Mouse (Mus musculus): ENCODE data around the gene AC109138.7. TPM values are rescaled to one million over a fixed set of nuclear protein-coding genes. Genes with fewer than 3 reads are reported as not detected.
A peak's percentile ranks its signal among the peaks of the same experiment; 100 is the strongest.

The AC109138.7 gene
- polyA plus RNA-seq, 1 experiment from 2014 or later = not detected

DNA sequence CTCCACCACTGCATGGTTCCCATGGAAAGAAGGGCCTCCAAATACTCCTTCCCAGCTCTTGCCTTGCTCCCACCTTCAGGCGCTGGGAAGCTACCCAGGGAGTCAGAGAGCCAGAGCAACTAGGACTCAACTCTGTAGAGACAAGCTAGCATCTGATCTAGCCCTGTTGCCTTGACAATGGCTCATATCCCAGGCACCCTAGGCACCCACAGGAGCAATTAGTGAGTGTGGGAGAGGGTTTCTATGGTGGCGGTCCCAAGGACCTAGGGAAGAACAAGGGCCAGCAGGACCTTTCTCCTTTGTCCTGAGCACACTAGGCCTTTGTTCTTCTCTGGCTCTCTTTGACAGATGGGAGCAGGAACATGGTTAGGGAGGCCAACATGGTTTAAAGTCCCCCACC, 30.5 kb upstream of the AC109138.7 start:
- 0 out of 2 replicates have a peak overlapping the region, but pooled peaks have one; percentile 4 for H3K27ac ChIP-seq
- WGBS = 82% methylated on average over 2 of the region's 2 CpGs
- no peaks in the 10 kb centered on the region for H3K9me3 ChIP-seq
- H3K4me1 ChIP-seq = peaks cover 30% of the 10 kb centered on the region
- DNase-seq (ENCODE audit: extremely low spot score, low spot score) = no peak
- no peaks in the 10 kb centered on the region for H3K36me3 ChIP-seq (replicated peaks)
- H3K27me3 ChIP-seq (ENCODE audit: poor library complexity, severe bottlenecking) = no peaks in the 10 kb centered on the region
- no peak overlapping the region for H3K4me3 ChIP-seq

DNA sequence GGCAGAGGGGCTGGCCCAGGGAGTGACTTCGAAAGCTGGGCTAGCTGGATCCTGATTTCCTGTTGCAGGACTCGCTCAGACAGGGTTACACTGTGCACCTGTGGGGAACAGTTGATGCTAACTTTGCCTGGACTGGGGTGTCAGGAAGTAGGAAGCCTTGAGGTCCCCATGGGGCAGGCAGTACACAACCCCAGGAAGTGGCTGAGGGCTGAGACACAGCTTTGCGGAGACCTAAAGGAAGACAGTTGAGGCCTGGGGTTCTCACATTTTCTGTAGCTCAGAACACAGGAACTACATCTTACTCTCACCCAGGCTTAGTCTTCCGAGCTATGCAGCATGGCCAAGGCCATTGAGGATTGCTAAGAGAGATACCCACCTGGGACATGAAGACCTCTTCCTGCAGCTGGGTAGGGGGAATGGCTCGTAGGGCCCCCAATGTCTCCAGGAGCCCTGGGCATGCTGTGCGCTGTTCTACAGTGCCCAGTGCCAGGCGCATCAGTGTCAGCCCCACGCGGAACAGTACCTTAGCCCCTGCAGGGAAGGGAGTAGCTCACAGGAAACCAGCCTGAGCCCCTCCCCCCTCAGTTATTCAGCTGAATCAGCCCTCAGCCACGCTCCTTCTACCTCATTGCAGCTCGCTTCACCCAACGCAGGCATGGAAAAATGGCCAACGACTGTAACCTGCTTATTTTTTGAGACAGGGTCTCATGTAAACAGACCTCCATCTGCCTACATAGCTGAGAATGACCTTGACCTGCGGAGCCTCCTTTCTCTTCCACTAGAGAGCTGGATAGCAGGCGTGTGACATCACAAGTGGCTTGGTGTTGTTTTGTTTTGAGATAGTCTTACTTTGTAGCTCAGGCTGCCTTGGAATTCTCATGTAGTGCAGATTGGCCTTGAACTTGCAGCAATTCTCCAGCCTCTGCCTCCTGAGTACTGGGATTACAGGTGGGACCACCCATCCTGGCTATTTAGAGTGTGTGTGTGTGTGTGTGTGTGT, 28.9 kb upstream of the AC109138.7 start:
- H3K27ac ChIP-seq = 0 out of 2 replicates have a peak overlapping the region, but pooled peaks have one; percentile 37
- WGBS = 66% methylated on average over 15 of the region's 15 CpGs
- H3K36me3 ChIP-seq (replicated peaks) = no peaks in the 10 kb centered on the region

DNA sequence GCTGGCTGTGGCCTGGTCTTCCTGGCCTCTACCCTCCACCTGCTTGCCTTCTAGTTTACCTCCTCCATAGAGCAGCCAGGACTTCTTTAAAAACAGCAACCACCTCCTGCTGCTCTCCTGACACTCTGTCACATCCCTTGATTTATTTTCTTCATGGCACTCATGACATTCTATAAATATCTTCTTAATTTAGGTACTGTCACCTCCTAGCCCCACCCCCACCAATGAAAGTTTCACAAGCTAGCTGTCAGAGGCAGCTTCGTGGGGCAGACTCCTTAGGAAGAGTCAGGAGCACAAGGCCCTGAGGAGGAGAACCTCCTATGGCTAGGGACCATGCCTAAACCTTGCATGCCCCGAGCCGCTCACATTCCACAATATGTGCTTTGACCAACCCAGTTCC, 26.9 kb upstream of the AC109138.7 start:
- Histone ChIP-seq H3K4me3 (no peak overlapping the region), H3K9me3 (no peaks in the 10 kb centered on the region), H3K36me3 (replicated peaks) (no peaks in the 10 kb centered on the region), H3K4me1 (peaks cover 40% of the 10 kb centered on the region), H3K27ac (no peak overlapping the region), H3K27me3 (ENCODE audit: poor library complexity, severe bottlenecking) (no peaks in the 10 kb centered on the region)
- WGBS = 77% methylated on average over 3 of the region's 3 CpGs
- DNase-seq (ENCODE audit: extremely low spot score, low spot score) = no peak

More for the DNA sequence above, 28.9 kb upstream of the AC109138.7 start:
- Histone ChIP-seq H3K4me1 (peaks cover 30% of the 10 kb centered on the region), H3K4me3 (no peak overlapping the region), H3K9me3 (no peaks in the 10 kb centered on the region), H3K27me3 (ENCODE audit: poor library complexity, severe bottlenecking) (no peaks in the 10 kb centered on the region)
- no peak for DNase-seq (ENCODE audit: extremely low spot score, low spot score)

DNA sequence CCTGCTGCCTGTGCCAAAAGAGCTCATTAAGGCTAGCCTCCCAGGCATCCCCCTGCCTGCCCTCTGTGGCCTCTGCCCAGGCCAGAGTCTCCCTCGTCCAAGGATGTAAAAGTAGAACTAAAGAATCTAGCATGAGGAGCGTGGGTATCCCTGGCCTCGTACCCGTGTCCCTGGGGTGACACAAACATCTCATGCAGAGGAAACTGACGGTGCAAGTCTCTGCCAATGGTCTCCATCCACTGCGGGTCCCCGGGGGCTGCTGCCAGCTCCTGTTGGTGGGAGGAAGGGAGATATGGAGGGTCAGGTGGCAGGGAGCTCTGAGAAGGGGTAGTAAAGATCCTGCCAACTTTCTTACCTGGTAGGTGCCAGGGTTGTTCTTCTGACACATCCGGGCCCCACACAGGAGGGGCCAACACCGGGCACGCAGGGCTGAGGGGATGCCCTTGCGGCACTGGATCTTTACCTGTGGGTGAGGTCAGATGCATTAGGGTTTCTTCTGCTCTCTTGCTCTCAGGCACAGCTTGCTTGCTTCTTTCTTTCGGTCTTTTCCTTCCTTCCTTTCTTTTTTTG, 25.0 kb upstream of the AC109138.7 start:
- Histone ChIP-seq H3K4me1 (peaks cover 49% of the 10 kb centered on the region), H3K4me3 (no peak overlapping the region), H3K27me3 (ENCODE audit: poor library complexity, severe bottlenecking) (no peaks in the 10 kb centered on the region), H3K9me3 (no peaks in the 10 kb centered on the region), H3K27ac (no peak overlapping the region), H3K36me3 (replicated peaks) (peaks cover 14% of the 10 kb centered on the region)
- no peak for DNase-seq (ENCODE audit: extremely low spot score, low spot score)
- 90% methylated on average over 12 of the region's 12 CpGs for WGBS

DNA sequence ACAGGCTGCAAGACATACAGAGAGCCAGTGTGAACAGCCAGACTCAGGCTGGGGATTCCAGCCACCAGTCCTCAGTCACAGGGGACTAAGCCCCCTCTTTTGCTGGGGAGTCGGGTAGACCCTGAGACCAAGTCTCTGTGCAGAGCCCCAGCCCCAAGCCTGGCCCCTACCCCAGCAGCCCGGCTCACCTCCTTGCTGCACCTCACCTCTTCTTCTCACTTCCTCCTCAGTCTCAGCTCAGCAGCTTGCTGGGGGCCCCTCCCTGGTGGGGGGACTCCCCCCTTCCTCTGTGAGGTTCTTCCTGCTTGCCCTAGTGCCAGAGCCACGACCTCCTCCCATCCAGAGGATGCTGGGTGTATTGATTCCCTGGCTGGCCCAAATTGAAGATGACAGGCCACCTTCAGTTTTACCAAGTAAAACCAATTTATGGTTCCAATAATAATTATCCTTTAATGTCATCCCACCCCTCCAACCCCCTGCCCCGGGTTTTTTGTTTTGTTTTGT, 23.3 kb upstream of the AC109138.7 start, which contains the start of gene Tbc1d10c:
Tbc1d10c (minus strand) TSS at position 454 of the 504 bp plus-strand sequence.
- DNase-seq (ENCODE audit: extremely low spot score, low spot score) = no peak
- Histone ChIP-seq H3K36me3 (replicated peaks) (peaks cover 31% of the 10 kb centered on the region), H3K9me3 (no peaks in the 10 kb centered on the region), H3K4me1 (peaks cover 42% of the 10 kb centered on the region), H3K4me3 (peak within 1 kb of the TSS; percentile 96), H3K27me3 (ENCODE audit: poor library complexity, severe bottlenecking) (no peaks in the 10 kb centered on the region), H3K27ac (peak within 1 kb of the TSS; percentile 98)
- WGBS = 69% methylated on average over 4 of the region's 4 CpGs

DNA sequence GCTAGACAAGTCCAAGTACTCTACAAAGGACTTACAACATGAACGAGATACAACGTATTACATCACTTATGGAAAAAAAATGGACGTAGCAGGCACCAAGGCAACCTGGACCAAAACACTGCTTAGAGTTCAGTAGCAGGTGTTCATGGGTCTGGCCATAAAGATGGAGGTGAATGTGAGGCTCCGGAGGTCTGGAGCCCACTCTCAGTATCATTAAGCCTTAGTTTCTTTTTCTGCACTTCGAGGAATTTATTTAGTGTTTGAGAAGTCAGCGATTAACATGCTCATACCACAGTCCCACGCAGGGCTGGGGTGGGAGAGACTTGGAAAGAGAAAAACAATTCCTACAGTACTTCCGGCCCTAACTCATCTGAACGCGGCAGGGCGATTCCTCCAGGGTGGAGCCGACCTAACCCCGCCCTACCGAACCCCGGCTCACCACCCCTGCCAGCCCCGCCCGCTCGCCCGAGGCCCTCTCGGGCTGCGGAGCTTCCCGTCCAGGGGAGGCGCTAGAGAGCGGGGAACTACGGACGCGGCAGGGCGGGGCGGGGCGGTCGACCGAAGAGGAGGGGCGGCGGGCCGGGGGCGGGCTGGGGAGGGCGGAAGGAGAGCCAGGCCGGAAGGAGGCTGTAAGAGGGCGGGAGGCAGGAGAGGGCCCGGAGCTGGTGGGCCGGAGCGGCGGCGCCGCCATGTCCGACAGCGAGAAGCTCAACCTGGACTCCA, 22.5 kb upstream of the AC109138.7 start, which contains the start of gene Ppp1ca:
Ppp1ca (plus strand) TSS at position 538 of the 723 bp plus-strand sequence.
- Histone ChIP-seq H3K36me3 (replicated peaks) (peaks cover 39% of the 10 kb centered on the region), H3K4me1 (peaks cover 50% of the 10 kb centered on the region), H3K9me3 (no peaks in the 10 kb centered on the region), H3K4me3 (peak within 1 kb of the TSS; percentile 96), H3K27me3 (ENCODE audit: poor library complexity, severe bottlenecking) (no peaks in the 10 kb centered on the region), H3K27ac (peak within 1 kb of the TSS; percentile 98)
- WGBS = 6% methylated on average over 47 of the region's 47 CpGs
- peak; percentile 97 for DNase-seq (ENCODE audit: extremely low spot score, low spot score)

DNA sequence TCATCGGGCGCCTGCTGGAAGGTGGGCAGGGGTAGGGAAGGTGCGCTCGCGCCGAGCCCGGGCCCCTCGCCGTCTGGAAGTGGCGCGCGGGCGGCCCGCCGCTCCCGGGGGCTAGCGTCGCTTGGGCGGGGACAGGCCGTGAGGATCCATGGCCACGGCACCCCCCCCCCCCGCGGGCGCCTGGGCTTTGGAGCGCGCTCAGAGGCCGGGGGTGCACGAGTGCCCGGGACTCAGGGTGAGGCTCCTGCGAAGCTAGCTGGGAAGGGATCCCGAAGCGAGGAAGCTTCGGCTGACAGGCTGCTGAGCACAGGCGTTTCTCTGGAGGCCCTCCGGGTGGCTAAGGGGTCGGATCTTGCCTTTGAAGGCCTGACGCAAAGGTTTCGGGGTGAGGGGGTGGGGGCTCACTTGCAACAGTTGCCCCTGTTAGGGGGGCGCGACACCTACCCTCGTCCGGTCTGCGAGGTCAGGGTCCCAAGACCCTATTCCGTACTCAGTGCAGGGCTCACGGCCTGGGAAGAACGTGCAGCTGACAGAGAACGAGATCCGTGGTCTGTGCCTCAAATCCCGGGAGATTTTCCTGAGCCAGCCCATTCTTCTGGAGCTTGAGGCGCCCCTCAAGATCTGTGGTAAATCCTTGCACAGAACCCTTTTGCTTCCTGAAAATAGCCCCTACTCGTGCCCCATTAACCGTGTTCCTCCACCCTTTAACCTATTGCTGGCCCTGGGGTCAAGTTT, 21.7 kb upstream of the AC109138.7 start:
- Histone ChIP-seq H3K9me3 (no peaks in the 10 kb centered on the region), H3K36me3 (replicated peaks) (peaks cover 47% of the 10 kb centered on the region), H3K4me1 (peaks cover 55% of the 10 kb centered on the region), H3K27me3 (ENCODE audit: poor library complexity, severe bottlenecking) (no peaks in the 10 kb centered on the region), H3K4me3 (peak overlapping the region; percentile 96), H3K27ac (peak overlapping the region; percentile 98)
- under 1% methylated on average over 50 of the region's 52 CpGs for WGBS
- no peak for DNase-seq (ENCODE audit: extremely low spot score, low spot score)

DNA sequence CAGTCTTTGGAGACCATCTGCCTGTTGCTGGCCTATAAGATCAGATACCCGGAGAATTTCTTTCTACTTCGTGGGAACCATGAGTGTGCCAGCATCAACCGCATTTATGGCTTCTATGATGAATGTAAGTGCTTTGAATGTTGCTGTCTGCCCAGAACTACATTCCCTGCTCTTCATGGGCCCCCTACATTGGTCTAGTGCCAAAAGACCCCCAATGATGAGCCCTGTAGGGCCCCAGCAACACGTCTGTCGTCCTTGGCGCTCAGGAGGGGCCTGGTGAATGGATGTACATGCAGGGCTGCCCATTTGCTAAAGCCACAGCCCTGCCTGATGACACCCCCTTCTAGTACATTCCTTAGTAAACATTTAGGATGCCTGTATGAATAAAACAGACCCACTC, 21.0 kb upstream of the AC109138.7 start:
- no peaks in the 10 kb centered on the region for H3K9me3 ChIP-seq
- H3K27ac ChIP-seq = peak overlapping the region; percentile 98
- no peaks in the 10 kb centered on the region for H3K27me3 ChIP-seq (ENCODE audit: poor library complexity, severe bottlenecking)
- WGBS = 75% methylated on average over 6 of the region's 6 CpGs
- peaks cover 54% of the 10 kb centered on the region for H3K36me3 ChIP-seq (replicated peaks)
- H3K4me3 ChIP-seq = peak overlapping the region; percentile 96
- peaks cover 55% of the 10 kb centered on the region for H3K4me1 ChIP-seq
- no peak for DNase-seq (ENCODE audit: extremely low spot score, low spot score)

DNA sequence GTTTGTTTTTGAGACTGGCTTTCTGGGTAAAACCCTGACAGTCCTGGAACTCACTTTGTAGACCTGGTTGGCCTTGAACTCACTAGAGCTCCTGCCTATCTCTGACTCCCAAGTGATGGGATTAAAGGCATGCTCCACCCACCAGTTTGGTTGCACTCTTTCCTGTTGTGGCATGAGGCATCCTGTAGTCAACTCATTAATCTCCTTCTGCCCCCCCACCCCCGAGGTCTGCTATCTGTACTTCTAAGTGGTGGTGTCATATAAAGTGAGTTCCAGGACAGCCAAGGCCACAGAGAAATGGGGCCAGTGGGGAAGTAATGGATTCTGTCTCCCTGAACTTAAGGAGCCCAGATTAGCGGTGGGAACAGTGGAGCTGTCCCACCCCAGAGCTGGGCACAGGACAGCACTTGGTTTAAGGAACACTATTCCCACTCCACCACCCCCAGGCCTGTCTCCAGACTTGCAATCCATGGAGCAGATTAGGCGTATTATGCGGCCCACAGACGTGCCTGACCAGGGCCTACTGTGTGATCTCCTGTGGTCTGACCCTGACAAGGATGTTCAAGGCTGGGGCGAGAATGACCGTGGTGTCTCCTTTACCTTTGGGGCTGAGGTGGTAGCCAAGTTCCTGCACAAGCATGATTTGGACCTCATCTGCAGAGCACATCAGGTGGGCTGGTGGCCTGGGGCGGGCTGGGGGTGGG, 20.0 kb upstream of the AC109138.7 start:
- H3K27me3 ChIP-seq (ENCODE audit: poor library complexity, severe bottlenecking) = no peaks in the 10 kb centered on the region
- no peaks in the 10 kb centered on the region for H3K9me3 ChIP-seq
- peaks cover 57% of the 10 kb centered on the region for H3K4me1 ChIP-seq
- H3K27ac ChIP-seq = no peak overlapping the region
- WGBS = 92% methylated on average over 8 of the region's 8 CpGs
- H3K36me3 ChIP-seq (replicated peaks) = peaks cover 64% of the 10 kb centered on the region
- H3K4me3 ChIP-seq = peak overlapping the region; percentile 96; the same call in 1 of the 2 replicates
- DNase-seq (ENCODE audit: extremely low spot score, low spot score) = no peak

DNA sequence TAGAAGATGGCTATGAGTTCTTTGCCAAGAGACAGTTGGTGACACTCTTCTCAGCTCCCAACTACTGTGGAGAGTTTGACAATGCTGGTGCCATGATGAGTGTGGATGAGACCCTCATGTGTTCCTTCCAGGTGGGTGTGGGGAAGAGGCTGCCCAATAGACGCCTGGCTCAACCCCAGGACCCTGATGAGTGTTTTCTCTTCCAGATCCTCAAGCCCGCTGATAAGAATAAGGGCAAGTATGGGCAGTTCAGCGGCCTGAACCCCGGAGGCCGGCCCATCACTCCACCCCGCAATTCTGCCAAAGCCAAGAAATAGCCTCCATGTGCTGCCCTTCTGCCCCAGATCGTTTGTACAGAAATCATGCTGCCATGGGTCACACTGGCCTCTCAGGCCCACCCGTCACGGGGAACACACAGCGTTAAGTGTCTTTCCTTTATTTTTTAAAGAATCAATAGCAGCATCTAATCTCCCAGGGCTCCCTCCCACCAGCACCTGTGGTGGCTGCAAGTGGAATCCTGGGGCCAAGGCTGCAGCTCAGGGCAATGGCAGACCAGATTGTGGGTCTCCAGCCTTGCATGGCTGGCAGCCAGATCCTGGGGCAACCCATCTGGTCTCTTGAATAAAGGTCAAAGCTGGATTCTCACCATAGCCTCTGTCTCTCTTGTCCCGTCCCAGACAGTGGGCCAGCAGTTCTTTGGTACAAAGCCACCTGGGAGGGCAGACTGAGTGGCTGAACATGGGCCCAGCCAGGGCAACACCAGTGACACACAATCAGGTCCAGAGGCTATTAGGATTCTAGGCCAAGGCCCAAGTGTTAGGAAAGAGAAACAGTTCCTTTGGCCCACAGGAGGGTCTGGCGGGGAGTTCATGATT, 19.1 kb upstream of the AC109138.7 start:
- H3K4me3 ChIP-seq = peak overlapping the region; percentile 96; the same call in 1 of the 2 replicates

DNA sequence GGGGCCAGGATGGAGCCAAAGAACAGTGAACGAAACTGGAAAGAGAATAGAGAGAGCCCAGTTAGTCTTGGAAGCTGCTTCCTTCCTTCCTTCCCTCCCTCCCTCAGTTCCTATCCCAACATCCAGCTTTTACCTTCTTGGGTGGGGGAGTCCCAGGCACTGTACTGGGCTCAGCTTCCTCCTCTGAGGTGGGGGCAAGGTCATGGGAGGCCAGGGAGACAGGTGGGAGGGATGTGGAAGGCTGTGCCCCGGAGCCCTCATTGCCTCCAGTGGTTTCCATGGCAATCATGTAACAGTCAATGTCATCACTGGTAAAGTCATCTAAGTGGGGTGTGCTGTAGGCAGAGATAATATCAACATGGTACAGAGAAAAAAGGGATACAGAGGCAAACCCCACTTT, 18.1 kb upstream of the AC109138.7 start:
- Histone ChIP-seq H3K4me3 (no peak overlapping the region), H3K9me3 (no peaks in the 10 kb centered on the region), H3K4me1 (peaks cover 69% of the 10 kb centered on the region), H3K36me3 (replicated peaks) (peaks cover 78% of the 10 kb centered on the region), H3K27ac (no peak overlapping the region), H3K27me3 (ENCODE audit: poor library complexity, severe bottlenecking) (no peaks in the 10 kb centered on the region)
- 84% methylated on average over 2 of the region's 2 CpGs for WGBS
- DNase-seq (ENCODE audit: extremely low spot score, low spot score) = no peak

More for the DNA sequence above, 19.1 kb upstream of the AC109138.7 start:
- Histone ChIP-seq H3K27me3 (ENCODE audit: poor library complexity, severe bottlenecking) (no peaks in the 10 kb centered on the region), H3K27ac (no peak overlapping the region), H3K36me3 (replicated peaks) (peaks cover 73% of the 10 kb centered on the region), H3K9me3 (no peaks in the 10 kb centered on the region), H3K4me1 (peaks cover 65% of the 10 kb centered on the region)
- no peak for DNase-seq (ENCODE audit: extremely low spot score, low spot score)
- WGBS = 86% methylated on average over 12 of the region's 12 CpGs

All from forebrain, embryonic 10.5 days (tissue).